Mouse (Mus musculus) lung, adult 18-20 months (tissue): ENCODE data around the gene Scml4.

ENCODE experiments used
- DNase-seq, 2 experiments: peaks; one replicate each; pipeline ENCODE4 v3.0.0; 2022; ENCODE audit warnings: mixed read lengths in 2 of 2

Gene Scml4

DNA sequence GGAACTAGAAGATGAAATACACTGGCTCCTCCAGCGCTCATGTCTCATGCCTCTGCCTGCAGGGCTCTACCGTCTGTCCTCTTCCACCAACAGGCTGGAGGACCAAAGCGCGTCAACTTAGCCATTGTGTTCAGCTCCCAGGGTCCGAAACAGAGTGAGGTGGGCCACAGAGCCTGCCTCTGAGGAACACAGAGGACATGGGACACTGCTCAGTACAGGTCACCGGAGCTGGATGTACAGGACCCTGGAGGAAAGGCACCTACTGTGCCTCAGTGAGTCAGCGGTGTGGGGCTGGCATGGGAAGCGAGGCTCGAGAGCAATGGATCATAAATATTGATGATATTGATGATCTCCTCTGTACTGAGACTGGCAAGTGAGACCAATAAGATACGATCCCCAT, 139.2 kb downstream of the Scml4 start:
- DNase-seq, result no peak

DNA sequence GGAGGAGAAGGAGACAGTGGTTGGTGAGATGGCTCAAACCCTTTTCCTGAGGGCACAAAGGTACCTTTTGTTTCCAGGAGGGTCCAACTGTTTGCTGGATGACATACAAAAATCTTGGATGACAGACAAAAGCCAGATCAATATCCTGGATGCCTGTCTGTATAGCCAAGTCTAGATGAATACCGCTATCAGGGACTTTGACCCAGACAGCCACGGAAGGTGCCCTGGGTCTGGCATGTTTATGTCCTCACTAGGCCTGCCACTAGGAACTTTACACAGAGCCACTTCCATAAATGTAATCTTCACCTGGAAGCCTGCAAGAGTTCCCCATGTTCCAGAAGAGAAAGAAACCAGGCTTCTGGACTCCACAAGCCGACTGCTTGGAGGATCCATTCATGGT, 141.3 kb downstream of the Scml4 start:
- DNase-seq, result no peak

DNA sequence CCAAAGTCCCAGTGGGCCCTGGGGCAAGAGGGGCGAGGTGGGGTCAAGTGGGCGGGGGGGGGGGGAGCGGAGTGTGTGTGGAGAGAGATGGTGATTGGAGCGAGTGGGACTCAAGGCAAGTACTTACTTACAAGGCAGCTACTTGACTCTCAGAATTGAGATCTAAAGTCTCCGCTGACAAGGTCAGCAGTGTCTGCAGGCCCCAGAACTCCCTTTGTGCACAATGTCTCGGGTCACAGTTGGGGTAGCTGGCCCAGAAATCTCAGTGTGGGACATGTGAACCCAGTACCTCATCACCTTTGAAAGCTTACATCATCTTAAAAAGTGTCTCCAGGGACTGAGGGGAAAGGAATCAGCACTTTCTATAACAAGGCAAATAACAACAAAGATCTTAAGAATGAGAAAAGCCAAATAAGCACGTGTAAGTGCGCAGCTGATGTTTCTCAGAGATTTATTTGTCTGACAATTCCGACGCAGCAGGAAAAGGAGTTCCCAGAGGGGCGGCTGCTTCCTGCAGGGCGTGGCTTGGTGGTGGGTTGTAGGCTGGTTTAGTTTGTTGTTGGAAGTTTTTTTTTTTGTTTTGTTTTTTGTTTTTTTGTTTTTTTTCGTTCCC, 142.0 kb downstream of the Scml4 start:
- peak in 1 of 2 experiments; percentile 37 for DNase-seq

DNA sequence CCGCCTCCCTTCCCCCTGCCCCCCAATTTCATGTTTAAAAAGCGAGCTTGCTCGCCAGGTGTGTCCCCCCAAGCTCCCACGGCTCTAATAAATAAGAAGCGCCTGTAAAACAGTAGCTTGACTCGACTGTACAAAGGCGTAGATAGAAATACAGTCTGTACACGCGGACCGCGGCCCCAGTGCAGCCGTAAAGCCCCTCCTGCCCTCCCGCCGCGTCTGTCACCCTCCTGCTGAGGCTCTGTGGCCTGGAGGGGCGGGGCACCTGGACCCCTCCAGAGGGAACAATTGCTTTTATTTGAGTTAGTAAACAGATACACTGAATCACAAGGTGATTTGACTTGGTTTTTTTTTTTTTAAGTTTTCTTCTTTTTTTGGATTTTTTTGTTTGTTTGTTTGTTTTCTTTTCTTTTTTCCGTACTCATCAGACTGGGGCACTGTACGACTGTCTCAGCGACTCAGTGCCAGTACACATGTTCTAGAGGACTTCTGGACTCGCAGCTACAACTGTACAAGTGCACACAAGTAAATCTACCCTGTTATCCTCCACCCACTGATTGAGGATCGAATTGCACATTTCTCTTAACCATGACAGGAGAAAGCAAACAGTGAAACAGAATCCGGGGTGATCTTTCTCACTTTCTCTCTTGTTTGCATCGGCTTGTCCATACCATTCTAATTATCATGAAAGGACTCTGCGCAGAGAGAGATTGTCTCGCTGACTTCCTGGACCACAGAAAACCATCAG, 142.7 kb downstream of the Scml4 start:
- no peak for DNase-seq

DNA sequence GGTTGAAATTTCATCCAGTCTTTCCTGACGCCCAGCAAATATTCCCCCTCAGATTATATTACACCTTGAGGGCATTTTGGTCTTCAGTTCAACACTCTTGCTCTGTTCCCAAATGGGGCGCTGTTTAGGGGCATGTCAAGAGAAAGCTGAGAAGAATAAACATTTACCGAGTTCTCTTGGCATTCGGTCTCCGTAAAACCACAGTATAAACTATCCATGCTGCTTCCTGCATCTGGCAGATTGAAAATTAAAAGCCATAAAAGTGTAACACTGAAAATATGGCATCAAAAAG, 143.2 kb downstream of the Scml4 start:
- DNase-seq, result no peak

DNA sequence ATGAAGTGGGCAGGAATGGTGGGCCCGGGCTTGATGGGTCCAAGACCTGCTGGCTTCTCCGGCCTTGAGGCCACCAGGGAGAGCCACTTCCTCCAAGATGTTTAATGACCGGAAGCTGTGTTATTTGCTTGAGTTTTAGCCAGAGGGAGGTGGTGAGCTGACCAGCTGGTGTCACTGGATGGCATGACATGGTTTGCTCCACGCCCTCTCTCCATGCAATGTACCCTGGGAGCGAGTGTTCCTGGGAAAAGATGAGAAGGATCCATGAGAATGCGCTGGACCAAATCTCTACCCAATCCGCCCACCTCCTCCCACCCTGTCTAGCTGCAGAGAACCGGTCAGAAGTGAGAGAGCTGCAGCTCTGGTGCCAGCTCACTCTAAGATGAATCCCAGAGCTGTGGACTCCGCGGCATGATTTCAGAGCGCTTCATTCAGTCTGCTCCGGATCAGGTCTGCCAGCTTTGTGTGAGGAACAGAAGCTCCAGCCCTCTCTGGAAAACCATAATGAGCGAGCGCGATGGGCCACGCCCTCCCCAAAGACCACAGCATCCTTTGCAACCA, 144.1 kb downstream of the Scml4 start:
- DNase-seq, result no peak

DNA sequence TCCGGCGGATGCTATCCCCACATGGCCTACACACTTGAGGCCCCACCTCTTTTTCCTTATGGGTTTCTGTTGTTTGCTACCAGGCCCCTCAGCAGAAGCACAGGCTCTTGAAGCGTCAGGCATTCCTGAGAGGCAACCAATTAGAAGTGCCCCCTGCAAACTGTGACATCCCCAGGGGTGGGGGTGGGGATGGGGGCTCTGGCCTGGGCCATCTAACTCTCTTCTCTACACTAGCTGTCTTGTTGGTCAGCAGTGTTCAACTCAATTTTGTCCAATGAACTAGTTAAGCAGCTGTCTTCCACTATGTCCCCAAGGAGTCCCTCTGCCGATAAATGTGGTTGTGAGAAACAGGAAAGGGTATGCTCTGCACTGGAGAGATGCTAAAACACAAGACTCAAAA, 144.9 kb downstream of the Scml4 start:
- DNase-seq, result no peak

DNA sequence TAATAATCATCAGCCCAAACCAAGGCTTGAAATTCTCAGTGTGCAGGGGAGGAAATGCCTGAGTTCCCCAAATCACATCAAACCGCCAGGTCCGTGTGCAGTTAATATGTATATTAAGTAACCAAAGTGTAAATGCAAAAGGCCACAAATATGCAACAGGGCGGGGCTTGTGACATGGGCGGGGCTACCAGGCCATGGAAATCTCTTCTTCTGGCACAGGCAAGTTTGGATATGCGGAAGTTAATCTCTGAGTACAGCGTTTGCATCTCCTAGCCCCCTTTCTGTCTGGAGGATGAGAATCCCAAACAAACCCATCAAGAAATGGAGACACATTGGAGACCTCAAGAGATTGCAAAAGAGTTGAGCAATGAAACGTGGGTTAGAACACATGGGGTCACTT, 145.5 kb downstream of the Scml4 start:
- DNase-seq, result no peak

DNA sequence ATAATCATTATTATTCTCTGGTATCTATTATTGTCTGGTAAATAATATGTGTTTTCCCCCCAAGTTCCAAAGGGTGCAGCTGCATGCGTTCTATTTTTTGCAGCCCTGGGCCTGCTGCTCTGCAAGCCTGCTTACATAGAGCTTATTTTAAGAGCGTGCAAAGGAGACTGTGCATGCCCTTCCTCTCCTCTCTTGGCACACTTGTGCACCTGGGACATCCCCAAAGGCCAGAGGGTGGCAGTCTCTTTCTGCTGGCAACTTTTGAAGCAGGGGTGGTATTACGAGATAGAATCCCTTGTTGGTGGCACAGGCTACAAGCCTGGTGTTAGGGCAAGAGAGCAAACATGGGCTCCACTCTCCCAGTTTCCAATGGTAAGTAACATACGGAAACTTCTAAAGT, 146.4 kb downstream of the Scml4 start:
- no peak for DNase-seq

DNA sequence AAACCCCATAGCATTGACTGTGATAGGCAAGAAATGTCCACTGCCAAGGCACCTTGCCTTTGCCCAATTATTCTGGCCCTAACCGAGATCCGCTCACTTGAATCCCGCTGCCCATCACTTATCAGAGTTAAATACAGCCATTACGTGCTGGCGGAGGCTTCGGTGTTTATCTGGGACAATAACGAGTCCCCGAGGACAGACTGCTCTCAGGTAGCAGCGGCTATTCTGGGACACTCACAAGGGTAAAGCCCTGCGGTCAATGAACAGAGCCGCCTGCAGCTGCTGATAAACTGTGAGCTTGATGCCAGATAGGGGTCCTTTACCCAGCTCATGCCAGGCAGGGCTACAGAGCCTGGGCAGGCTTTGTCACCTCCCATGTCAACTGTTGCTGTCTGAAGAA, 147.9 kb downstream of the Scml4 start:
- no peak for DNase-seq
